Mouse (Mus musculus) hindbrain, embryonic 12.5 days (tissue): Measurements from ENCODE around the gene Numbl. TPM values are rescaled to one million over a fixed set of nuclear protein-coding genes. Genes with fewer than 3 reads are reported as not detected.

Source experiments
- ATAC-seq: fragments of 200-750 bp; cut with Nextera tagmentation; 2 replicates; pipeline ENCODE4 v1.8.0; 2017; ENCODE audit warnings: moderate TSS enrichment; ENCODE audit not compliant: low FRiP score
- H3K27ac ChIP-seq: fragments of 300-500 bp; sonication (generic); 2 replicates; pipeline ENCODE4 v1.5.1; 2016; ENCODE audit warnings: mild to moderate bottlenecking
- H3K27me3 ChIP-seq: fragments of 300-500 bp; sonication (generic); 2 replicates; pipeline ENCODE4 v1.6.1; 2016; ENCODE audit warnings: mild to moderate bottlenecking
- H3K36me3 ChIP-seq: fragments of 300-500 bp; sonication (generic); 2 replicates; pipeline ENCODE4 v1.6.1; 2016; ENCODE audit warnings: mild to moderate bottlenecking
- H3K4me1 ChIP-seq: fragments of 300-500 bp; sonication (generic); 2 replicates; pipeline ENCODE4 v1.6.1; 2016
- H3K4me2 ChIP-seq: fragments of 300-500 bp; sonication (generic); replicated peaks from 2 replicates; pipeline ENCODE4 v1.6.1; 2016; ENCODE audit warnings: mild to moderate bottlenecking
- H3K4me3 ChIP-seq: fragments of 300-500 bp; sonication (generic); 2 replicates; pipeline ENCODE4 v1.5.1; 2016; ENCODE audit warnings: mild to moderate bottlenecking
- H3K9ac ChIP-seq: fragments of 300-500 bp; sonication (generic); 2 replicates; pipeline ENCODE4 v1.6.1; 2016; ENCODE audit warnings: mild to moderate bottlenecking, moderate library complexity
- H3K9me3 ChIP-seq: fragments of 300-500 bp; sonication (generic); replicated peaks from 2 replicates; pipeline ENCODE4 v1.6.1; 2016; ENCODE audit warnings: mild to moderate bottlenecking
- WGBS: fragments of 180-500 bp; shearing (Covaris S2); methylation state at CpG from one replicate; pipeline ENCODE4 v1.1.7; 2016; 5-methylcytosine and 5-hydroxymethylcytosine counted together
- polyA plus RNA-seq: library from polyadenylated mRNA; unstranded; fragments of >200 nt; fragmentation: Nextera tagmentation; extraction: Ambion mirVana; gene quantifications from 2 replicates; pipeline ENCODE4 v1.2.1, GENCODE M21; 2016

Gene Numbl
- polyA plus RNA-seq, 1 experiment from 2014 or later, result 60.2 TPM

DNA sequence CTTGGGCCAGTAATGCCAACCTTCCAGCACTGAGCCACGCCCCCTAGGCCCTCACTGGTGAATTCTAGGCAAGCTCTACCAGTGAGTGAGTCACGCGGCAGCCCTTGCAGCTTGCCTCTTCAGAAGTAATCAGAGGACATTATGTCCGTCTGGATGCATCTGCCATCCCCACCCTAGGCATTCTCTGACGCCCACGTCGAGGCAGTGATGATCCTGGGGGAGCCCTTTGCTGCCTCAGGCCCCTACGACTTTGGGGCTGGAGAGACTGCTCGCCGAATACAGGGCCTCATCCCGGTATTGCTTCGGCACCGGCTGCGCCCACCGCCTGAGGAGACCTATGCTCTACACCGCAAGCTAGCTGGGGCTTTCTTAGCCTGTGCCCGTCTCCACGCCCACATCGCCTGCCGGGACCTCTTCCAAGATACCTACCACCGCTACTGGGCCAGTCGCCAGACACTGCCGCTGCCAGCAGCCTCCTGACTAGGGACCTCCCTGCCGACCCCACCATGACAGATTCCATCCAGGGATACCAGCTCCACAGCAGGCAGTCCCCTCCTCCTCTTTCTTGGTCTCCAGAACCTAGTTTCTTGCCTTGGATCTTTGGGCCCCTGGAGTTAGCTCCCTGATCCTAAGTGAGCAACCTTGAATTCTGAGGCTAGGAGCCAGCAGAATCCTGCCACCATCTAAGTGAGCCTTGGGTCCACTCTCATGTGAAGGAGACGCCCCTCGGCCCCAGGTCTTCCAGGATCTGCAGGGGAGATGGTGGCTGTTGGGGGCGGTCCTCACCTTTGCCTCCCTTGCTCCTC, 984 bp upstream of the Numbl start:
- WGBS, result 12% methylated on average over 27 of the region's 27 CpGs
- H3K27ac ChIP-seq, result peak overlapping the region; percentile 96
- no peaks in the 10 kb centered on the region for H3K27me3 ChIP-seq
- peak overlapping the region; percentile 90 for H3K4me3 ChIP-seq
- peaks cover 43% of the 10 kb centered on the region for H3K4me1 ChIP-seq
- H3K4me2 ChIP-seq, result peak overlapping the region; percentile 90
- H3K9ac ChIP-seq, result peak overlapping the region; percentile 96
- H3K9me3 ChIP-seq, result no peaks in the 10 kb centered on the region
- peaks cover 12% of the 10 kb centered on the region for H3K36me3 ChIP-seq
- peak; percentile 11; the same call in 1 of the 2 replicates for ATAC-seq

DNA sequence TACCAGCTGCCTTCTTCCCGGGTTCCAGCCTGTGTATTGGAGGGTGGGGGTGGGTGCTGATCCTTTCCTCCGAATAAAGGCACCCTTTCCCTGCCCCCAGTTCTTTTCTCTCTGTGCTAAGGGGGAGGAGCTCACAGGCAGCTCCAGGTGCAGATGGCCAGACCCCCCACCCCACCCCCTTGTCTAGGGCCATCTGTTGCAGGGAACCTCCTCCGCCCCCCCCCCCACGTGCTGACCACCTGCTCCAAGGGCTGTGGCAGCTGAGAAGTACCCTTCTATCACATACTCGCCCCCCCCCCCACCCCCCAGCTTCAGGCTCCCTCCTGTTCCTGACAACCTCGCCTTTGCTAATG, 405 bp upstream of the Numbl start:
- H3K36me3 ChIP-seq, result peaks cover 17% of the 10 kb centered on the region
- peaks cover 43% of the 10 kb centered on the region for H3K4me1 ChIP-seq
- H3K9me3 ChIP-seq, result no peaks in the 10 kb centered on the region
- peak overlapping the region; percentile 96 for H3K9ac ChIP-seq
- H3K27me3 ChIP-seq, result no peaks in the 10 kb centered on the region
- H3K4me3 ChIP-seq, result peak overlapping the region; percentile 90
- WGBS, result 0% methylated on average over 6 of the region's 6 CpGs
- H3K4me2 ChIP-seq, result peak overlapping the region; percentile 90
- ATAC-seq, result peak; percentile 21; the same call in 1 of the 2 replicates
- H3K27ac ChIP-seq, result peak overlapping the region; percentile 96

DNA sequence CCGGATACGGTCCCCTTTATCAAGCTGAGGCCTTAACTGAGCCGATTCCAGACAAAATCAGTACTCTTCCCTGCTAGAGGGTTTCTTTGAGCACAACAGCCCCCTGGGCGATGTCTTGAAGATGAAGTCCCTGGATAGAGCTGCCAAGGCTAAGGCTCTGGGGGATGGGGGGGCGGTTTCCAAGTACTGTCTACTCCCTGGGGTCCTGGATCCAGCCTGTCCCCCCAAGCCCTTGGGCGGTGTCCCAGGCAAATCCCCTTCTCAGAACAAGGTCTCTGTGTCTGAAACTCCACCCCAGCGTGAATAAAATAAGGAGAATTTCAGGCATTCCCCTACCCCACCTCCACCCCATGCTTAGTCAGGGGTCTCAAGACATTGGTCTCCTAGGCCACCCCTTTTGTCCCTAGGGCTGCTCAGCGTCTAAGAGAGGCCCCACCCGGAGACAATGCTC, 1.1 kb downstream of the Numbl start:
- 2% methylated on average over 9 of the region's 9 CpGs for WGBS
- Histone ChIP-seq H3K9me3 (no peaks in the 10 kb centered on the region), H3K9ac (peak overlapping the region; percentile 96), H3K27me3 (no peaks in the 10 kb centered on the region), H3K27ac (peak overlapping the region; percentile 96), H3K4me3 (peak overlapping the region; percentile 90), H3K4me2 (peak overlapping the region; percentile 90), H3K36me3 (peaks cover 25% of the 10 kb centered on the region), H3K4me1 (peaks cover 43% of the 10 kb centered on the region)
- ATAC-seq, result no peak

DNA sequence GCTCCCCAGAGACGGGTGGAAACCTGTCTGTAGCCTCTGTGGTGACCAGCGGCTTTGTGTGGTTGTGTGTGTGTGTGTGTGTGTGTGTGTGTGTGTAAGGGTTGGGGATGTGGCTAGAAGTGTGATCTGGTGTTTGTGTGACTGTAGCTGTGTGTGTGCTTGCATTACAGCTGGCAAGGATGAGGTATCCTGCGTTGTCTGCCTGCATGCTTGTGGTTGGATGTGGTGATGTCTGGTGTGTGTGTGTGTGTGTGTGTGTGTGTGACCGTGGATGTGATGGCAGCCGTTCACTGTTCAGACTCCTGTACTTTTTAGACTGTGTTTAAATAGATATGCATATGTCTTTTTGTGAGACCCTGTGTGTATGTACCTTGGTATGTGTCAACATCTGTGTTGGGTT, 1.5 kb downstream of the Numbl start:
- Histone ChIP-seq H3K9ac (peak overlapping the region; percentile 96), H3K36me3 (peaks cover 28% of the 10 kb centered on the region), H3K4me2 (peak overlapping the region; percentile 90), H3K4me1 (peaks cover 43% of the 10 kb centered on the region), H3K27ac (peak overlapping the region; percentile 96), H3K9me3 (no peaks in the 10 kb centered on the region), H3K4me3 (peak overlapping the region; percentile 90), H3K27me3 (no peaks in the 10 kb centered on the region)
- no peak for ATAC-seq
- 25% methylated on average over 5 of the region's 5 CpGs for WGBS

DNA sequence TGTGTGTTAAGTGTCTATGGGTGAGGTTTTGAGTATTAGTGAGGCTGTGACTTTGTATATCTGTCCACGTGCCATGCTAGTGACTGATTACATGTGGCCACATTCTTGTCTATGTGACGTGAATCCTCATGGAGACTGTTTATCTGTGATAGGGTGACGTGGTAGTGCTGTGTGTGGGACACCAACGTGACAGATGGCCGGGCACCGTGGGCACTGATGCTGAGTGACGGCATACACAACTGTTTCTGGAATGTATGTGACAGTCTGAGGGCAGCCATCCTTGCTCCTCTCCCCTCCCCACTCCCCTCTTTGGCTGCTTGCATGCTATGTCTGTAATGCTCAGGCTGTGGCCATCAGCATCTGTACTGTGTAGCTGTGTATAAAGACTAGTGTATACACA, 2.6 kb downstream of the Numbl start:
- ATAC-seq, result no peak
- Histone ChIP-seq H3K27ac (no peak overlapping the region; the same call in 1 of the 2 replicates), H3K4me2 (peak overlapping the region; percentile 90), H3K36me3 (peaks cover 38% of the 10 kb centered on the region), H3K9me3 (no peaks in the 10 kb centered on the region), H3K4me3 (peak overlapping the region; percentile 90), H3K27me3 (no peaks in the 10 kb centered on the region), H3K4me1 (peaks cover 43% of the 10 kb centered on the region), H3K9ac (0 out of 2 replicates have a peak overlapping the region, but pooled peaks have one; percentile 96)
- 46% methylated on average over 7 of the region's 7 CpGs for WGBS

DNA sequence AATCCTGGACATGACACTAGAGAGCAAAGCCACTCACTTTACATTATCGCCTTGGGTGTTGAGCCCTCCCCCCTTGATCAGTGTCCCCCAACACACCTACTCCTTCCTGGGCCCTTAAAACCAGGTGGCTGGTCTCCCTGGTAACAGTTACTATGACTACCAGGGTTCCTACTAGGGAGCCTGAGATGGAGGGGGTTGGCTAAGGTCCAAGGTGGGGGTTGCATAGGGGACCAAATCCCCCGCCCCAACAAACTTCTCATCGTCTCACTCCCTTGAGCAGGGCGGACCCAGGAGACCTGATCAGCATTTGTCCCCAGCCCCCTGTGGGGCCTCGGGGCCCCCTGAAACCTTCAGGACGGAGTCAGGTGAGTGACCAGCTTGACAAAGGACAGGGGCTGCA, 3.7 kb downstream of the Numbl start:
- Histone ChIP-seq H3K9ac (no peak overlapping the region), H3K27me3 (no peaks in the 10 kb centered on the region), H3K4me2 (0 out of 2 replicates have a peak overlapping the region, but pooled peaks have one; percentile 90), H3K36me3 (peaks cover 49% of the 10 kb centered on the region), H3K4me1 (peaks cover 40% of the 10 kb centered on the region), H3K27ac (no peak overlapping the region), H3K4me3 (no peak overlapping the region), H3K9me3 (no peaks in the 10 kb centered on the region)
- ATAC-seq, result no peak
- WGBS, result 73% methylated on average over 6 of the region's 6 CpGs

DNA sequence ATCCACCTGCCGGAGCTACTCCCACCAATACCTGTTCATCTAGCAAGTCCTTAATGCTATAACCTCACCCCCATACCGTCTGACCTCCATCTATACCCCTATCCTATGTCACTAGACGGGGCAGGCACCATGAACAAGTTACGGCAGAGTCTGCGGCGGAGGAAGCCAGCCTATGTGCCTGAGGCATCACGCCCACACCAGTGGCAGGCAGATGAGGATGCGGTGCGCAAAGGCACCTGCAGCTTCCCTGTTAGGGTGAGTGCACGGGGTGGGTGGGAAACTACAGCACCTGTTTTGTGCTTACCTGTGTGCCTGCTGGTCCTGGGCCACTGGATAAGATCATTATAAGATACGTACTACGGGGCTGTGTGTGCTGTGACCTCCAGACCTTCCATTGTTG, 6.5 kb downstream of the Numbl start:
- H3K4me2 ChIP-seq, result no peak overlapping the region
- H3K4me3 ChIP-seq, result no peak overlapping the region
- H3K27ac ChIP-seq, result no peak overlapping the region
- H3K9ac ChIP-seq, result no peak overlapping the region
- peaks cover 77% of the 10 kb centered on the region for H3K36me3 ChIP-seq
- ATAC-seq, result no peak
- H3K4me1 ChIP-seq, result peaks cover 24% of the 10 kb centered on the region
- 91% methylated on average over 12 of the region's 12 CpGs for WGBS
- H3K27me3 ChIP-seq, result no peaks in the 10 kb centered on the region
- H3K9me3 ChIP-seq, result no peaks in the 10 kb centered on the region; the same call in 1 of the 2 replicates

DNA sequence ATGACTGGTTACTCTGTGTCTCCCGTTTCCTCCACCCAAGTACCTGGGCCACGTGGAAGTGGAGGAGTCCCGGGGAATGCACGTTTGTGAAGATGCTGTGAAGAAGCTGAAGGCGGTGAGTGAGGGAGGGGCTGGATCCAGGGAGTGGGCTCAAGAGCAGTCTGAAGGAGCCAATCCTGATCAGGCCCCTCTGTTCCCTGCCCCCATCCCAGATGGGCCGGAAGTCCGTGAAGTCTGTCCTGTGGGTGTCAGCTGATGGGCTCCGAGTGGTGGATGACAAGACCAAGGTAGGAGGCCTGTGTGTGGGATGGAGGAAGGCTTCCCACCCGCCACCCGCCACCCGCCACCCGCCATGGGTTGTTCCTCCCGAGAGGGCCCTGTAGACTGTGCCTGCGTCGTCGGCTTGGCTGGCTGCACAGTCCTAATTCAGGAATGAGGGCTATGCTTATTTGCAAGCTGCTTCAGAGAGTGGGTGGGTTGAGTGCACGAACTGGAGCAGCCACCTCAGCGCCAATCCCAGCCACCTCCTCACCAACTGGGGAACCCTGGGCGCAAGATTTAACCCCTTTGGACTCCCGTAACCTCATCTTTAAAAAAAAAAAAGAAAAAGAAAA, 8.4 kb downstream of the Numbl start:
- Histone ChIP-seq H3K4me3 (no peak overlapping the region), H3K9me3 (no peaks in the 10 kb centered on the region; the same call in 1 of the 2 replicates), H3K4me2 (no peak overlapping the region), H3K27ac (no peak overlapping the region), H3K9ac (no peak overlapping the region), H3K4me1 (peaks cover 5% of the 10 kb centered on the region), H3K36me3 (peaks cover 95% of the 10 kb centered on the region), H3K27me3 (no peaks in the 10 kb centered on the region)
- 76% methylated on average over 20 of the region's 20 CpGs for WGBS
- ATAC-seq, result no peak

DNA sequence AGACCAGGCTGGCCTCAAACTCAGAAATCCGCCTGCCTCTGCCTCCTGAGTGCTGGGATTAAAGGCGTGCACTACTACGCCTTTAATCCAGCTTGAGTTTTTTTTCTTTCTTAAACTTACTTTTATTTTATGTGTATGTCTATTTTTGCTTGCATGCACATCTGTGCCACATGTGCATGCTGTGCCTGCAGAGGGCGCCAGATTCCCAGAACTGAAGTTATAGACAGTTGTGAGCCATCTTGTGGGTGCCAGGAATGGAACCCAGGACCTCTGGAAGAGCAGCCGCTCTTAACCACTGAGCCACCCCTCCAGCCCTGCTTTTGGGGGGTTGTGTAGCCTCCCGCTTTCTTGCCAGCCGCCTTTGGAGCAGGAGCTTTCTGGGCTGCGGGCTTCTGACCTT, 13.2 kb downstream of the Numbl start:
- no peak for ATAC-seq
- H3K9ac ChIP-seq, result no peak overlapping the region
- no peak overlapping the region for H3K4me3 ChIP-seq
- H3K4me1 ChIP-seq, result no peaks in the 10 kb centered on the region
- H3K9me3 ChIP-seq, result no peaks in the 10 kb centered on the region; the same call in 1 of the 2 replicates
- no peak overlapping the region for H3K27ac ChIP-seq
- H3K36me3 ChIP-seq, result peaks cover 86% of the 10 kb centered on the region
- WGBS, result 89% methylated on average over 8 of the region's 8 CpGs
- no peak overlapping the region for H3K4me2 ChIP-seq
- no peaks in the 10 kb centered on the region for H3K27me3 ChIP-seq

DNA sequence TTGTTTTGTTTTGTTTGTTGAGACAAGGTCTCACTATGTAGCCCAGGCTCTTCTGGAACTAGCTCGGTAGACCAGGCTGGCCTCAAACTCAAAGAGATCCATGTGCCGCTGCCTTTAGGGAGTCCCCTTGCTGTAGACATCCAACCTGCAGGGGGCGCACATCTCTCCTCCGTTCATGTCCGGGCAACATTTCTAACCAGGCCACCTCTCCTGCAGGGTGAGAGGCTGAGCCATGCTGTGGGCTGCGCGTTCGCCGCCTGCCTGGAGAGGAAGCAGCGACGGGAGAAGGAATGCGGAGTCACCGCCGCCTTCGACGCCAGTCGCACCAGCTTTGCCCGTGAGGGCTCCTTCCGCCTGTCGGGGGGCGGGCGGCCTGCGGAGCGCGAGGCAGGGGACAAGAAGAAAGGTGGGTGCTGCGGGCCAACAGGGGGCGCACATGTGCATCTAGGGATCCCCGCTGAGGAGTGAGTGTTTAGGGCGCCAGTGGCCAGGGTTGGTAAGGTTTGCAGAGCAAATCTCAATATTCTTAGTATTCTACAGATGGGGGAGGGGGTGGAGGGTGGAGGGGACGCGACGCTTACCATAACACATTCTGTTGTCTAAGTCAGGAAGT, 15.6 kb downstream of the Numbl start:
- Histone ChIP-seq H3K4me1 (no peaks in the 10 kb centered on the region), H3K9me3 (no peaks in the 10 kb centered on the region), H3K4me3 (no peak overlapping the region), H3K9ac (no peak overlapping the region), H3K4me2 (no peak overlapping the region), H3K27ac (no peak overlapping the region), H3K27me3 (no peaks in the 10 kb centered on the region), H3K36me3 (peaks cover 86% of the 10 kb centered on the region)
- ATAC-seq, result no peak
- WGBS, result 55% methylated on average over 32 of the region's 32 CpGs

DNA sequence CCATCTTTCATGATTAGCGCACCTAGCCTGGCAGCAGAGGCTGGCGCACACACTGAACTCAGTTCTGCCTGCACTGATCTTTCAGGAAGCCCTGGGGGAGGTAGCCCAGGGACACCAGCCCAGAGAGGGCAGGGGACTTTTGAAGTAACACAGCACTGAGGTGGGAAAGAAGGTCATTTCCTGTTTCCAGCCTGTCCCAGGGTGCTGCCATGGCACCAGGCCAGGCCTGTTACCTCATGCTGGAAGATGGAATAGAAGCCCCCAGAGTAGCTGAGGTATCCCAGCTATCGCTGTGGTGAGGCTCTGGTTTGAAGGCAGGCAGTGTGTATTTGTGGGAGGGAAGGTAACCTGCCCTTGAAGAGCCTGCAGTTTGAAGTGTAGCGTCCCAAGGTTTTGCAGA, 16.7 kb downstream of the Numbl start:
- WGBS, result 95% methylated on average over 4 of the region's 4 CpGs
- ATAC-seq, result no peak
- H3K36me3 ChIP-seq, result peaks cover 86% of the 10 kb centered on the region

DNA sequence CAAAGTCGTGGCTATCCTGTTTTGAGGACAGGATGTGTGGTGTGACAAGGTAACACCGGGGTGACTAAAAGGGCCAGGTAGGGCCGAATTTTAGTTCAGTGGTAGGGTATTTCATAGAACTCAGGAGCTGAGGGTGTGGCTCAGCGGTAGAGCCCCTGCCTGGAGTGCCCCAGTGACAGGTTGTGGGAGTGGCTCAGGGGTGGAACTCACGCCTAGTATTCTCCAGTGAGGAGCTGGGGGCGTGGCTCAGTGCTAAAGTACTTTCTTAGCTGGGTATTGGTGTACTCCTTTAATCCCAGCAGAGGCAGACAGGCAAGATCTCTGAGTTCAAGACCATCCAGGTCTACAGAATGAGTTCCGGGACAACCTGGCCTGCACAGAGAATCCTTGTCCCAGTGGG, 17.8 kb downstream of the Numbl start:
- 68% methylated on average over 7 of the region's 7 CpGs for WGBS
- no peak for ATAC-seq
- Histone ChIP-seq H3K4me3 (no peak overlapping the region), H3K27ac (no peak overlapping the region), H3K36me3 (peaks cover 84% of the 10 kb centered on the region), H3K9me3 (no peaks in the 10 kb centered on the region), H3K27me3 (no peaks in the 10 kb centered on the region), H3K4me1 (no peaks in the 10 kb centered on the region), H3K9ac (no peak overlapping the region), H3K4me2 (no peak overlapping the region)

More for the DNA sequence above, 16.7 kb downstream of the Numbl start:
- Histone ChIP-seq H3K9me3 (no peaks in the 10 kb centered on the region), H3K27ac (no peak overlapping the region), H3K27me3 (no peaks in the 10 kb centered on the region), H3K4me2 (no peak overlapping the region), H3K9ac (no peak overlapping the region), H3K4me3 (no peak overlapping the region), H3K4me1 (no peaks in the 10 kb centered on the region)
